Mouse (Mus musculus): ENCODE results near the gene Bms1.
A peak's percentile ranks its signal among the peaks of the same experiment; 100 is the strongest.

Bms1 gene

DNA sequence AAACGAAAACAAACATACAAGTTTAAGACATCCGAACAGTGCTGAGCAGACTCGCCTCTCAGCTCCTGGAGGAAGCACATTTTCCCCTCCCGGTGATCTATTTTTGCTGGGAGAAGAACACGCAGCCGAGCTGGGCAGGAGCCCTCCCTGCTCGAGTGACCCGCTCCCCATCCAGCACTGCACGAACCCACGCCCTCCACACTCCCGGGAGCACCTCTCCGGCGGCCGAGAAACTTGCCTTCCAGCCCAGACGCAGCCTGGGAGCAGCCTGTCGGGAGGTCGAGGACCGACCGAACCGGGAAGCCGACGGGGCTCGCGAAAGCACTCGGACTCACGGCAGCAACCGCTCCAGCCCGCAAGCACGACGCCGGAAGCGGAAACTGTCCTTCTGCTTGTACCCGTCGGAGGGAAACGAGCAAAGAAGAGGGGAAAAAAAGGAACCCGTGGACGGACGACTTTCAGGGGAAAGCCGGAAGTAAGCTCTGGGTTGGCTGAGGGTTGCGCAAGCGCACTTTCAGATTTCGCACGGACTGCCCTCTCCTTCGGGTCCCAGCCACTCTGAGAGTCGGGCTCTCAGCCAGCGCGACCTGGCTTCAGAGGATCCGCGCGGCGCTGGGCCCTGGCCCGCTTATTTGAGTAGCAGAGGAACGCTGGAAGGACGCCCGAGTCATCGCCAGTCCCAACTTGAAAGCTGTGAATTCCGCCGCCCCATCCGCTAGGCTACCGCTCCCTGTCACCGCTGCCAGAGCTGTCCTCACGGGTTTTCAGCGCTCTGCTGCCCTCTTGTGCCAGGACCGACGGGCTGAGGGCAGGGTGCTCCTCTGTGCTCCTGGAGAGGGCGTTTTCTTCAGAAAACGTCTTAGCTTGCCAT lies at the start of gene Bms1:
Gene Bms1, minus strand, starts transcription at position 425 of the 871 bp plus-strand sequence.
- peak; percentile 91 for DNase-seq

- DNase-seq, result no peak
Observed at GRCm38 (mm10) chr6:118462069-118462705, 42.9 kb upstream of the Bms1 start.

DNA sequence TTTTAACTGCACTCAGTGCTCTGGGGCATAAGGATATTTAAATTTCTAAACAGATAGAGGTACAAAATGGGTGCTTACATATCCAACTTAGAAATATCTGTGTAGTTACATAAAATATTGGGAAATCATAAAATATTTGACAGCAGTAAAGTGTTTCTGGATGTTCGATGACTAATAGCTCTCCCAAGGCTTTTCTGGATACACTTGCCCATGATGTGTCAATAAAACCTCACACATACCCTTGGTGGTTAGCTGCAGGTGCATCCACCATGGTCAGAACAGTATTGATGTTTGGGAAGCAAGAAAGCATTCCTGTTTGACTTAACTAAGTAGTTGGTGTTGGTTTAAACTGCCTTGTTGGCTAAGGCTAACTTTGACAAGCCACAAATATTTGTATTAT lies 38.5 kb upstream of the Bms1 start:
- DNase-seq, result no peak

- DNase-seq, result peak; percentile 81 to 83
Observed at GRCm38 (mm10) chr6:118455042-118455631, 35.9 kb upstream of the Bms1 start, which contains the start of gene Zfp248. Zfp248 (minus strand) TSS chr6:118455528.

DNA sequence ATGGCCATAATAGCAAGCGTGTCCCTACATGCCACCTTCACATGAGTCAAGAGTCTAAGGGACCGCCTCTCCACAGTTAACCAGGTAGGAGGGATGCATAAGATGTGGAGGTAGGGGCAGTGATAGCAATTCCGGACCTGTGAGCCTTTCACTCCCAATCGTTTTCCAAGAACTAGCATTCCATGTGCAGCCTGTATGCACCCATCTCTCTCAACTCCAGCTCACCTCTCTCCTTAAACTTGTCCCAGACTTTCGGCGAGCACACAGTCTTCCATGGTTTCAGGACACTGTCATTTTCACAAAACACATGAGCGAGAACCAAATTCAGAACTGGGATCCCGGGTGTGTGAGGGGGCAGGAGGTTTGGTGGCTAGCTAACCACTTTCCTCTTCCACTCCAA lies 35.2 kb upstream of the Bms1 start:
- no peak for DNase-seq

DNA sequence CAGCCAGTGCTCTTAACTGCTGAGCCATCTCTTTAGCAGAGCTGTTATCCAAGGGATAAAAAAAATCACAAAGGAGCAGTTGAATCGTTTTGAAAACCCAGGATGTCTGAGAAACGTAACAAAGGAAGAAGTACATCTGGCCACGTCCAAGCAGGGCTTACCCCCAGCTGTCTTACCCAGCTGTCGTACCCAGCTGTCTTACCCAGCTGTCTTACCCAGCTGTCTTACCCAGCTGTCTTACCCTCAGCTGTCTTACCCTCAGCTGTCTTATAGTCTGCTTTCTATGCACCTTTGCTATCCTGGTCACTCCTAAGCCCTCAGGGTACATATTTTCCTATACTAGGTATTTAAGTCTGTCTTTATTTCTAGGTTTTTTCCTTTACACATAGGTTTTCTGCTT lies 12.2 kb upstream of the Bms1 start:
- DNase-seq, result no peak

- DNase-seq, result no peak
Observed at GRCm38 (mm10) chr6:118426666-118427065, 7.4 kb upstream of the Bms1 start.

GRCm38 (mm10) chr6:118410428-118410827 lies 8.8 kb downstream of the Bms1 start:
- DNase-seq, result no peak

DNA sequence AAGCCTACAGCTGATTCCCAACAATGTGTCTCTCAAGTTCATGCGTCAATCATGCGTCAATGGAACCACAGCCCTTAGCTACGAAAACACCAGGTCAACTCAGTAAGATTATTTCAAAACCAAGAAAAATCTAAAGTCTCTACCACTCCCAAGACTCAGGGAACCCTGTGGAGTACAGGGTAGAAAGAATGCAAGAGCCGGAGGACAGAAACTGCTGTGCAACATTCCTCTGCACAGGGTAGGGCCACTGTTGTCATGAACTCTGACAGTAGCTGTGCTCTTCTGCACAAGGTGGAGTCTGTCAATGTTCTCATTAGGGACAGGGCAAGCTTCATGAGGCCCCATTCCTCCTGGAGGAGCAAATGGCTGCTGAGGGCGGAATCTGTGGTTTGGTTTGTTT lies 10.8 kb downstream of the Bms1 start:
- DNase-seq, result no peak

DNA sequence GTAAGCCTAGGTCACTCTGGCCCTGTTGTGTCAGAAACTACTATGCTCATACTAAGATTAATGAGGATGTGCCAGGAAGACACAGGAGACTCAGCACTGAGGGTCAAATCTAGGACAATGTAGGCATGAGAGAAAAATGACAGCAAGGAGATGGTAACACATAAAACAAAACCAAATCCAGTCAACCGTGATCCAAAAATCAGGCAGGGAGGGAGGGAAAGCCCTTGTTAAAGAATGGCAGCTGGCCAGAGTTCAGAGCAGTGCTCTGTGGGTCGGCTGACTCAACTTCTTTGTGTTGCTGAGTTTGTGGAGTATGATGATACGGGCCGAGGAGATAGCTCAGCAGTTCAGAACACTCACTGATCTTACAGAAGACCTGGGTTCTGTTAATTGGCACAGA lies 12.9 kb downstream of the Bms1 start:
- DNase-seq, result no peak

GRCm38 (mm10) chr6:118390746-118391145 lies 28.5 kb downstream of the Bms1 start:
- DNase-seq, result no peak

DNA sequence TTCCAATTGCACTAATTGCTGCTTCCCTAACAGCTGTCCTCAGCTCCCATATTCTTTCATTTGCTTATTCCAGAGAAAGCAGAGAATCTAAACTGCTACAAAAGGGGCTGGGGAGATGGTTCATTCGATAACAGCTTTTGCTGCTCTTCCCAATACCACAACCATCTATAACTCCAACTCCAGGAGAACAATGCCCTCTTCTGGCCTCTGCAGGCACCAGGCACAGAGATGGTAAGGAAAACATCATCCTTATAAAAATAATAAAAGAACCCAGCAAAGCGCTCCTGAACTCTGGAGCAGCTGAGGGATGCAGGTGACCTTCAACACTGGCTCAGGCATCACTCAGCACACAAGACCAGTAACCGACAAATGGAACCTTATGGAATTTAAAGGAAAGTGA lies 33.3 kb downstream of the Bms1 start:
- no peak for DNase-seq

GRCm38 (mm10) chr6:118381234-118381633 lies 38.0 kb downstream of the Bms1 start:
- DNase-seq, result no peak

DNA sequence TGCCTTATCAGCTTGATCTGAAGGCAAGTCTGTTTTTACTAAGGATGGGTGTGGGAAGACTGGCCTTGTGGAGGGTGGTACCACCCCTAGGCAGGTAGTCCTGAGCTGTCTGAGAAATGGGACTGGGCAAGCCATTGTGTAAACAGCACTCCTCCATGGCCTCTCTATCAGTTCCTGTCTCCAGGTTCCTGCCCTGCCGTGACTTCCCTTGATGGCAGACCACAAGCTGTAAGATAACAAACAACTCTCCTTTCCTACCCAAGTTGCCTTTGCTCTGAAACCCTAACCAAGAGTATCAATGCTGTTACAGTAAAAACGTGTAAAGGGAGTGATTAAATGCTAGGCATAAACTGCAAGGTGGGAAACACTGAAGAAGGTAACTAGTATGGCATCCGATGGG lies 38.6 kb downstream of the Bms1 start:
- DNase-seq, result no peak

DNA sequence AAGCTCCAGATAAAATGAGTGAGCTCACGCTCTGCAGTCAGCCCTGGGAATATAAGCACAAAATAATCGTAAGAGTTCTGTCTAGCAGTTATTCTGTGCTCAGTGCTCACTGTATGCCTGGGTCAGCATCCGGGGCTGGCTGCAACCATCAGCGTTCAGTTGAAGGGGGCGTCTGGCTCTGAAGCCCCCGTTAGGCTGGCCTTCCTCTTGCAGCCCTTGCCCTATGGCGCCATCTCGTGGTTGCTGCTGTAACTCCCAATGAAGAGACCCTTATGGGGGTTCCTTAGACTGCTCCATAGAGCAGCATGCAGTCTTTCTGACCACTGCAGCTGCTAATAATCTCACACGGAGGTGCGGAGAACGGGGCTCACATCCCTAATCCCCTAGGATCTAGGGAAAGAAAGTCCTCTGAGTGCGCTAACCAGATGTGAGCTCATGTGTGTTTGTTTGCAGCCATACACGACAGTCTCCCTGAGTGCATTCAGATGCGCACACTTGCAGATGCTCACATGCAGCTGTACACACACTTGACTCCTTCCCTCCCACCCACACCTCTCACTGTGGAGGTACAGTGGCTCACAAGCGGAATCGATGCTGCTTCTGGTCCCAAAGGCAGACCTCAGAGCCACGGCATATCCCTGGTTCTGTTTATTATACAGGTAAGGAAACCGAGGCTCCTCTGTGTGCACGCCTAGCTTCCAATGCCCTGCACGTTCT lies 39.7 kb downstream of the Bms1 start:
- peak; percentile 54 to 56 for DNase-seq

DNA sequence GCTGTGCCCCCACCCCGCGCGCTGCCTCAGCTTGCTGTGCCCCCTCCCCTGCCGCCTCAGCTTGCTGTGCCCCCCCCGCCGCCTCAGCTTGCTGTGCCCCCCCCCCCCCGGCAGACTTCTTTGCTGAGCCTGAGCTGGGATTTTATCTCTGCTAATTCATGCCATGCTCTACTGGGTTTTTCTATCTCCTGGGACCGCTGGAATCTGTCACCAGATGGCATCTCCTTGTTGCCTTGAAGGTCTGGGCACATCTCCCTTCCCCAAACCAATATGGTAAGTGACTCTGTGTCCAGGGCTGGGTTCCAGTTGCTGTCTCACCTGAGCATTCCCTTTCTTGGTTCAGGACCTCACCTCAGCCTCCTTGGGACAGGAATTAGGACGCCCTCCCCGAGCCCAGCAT lies 41.7 kb downstream of the Bms1 start:
- DNase-seq, result no peak

DNA sequence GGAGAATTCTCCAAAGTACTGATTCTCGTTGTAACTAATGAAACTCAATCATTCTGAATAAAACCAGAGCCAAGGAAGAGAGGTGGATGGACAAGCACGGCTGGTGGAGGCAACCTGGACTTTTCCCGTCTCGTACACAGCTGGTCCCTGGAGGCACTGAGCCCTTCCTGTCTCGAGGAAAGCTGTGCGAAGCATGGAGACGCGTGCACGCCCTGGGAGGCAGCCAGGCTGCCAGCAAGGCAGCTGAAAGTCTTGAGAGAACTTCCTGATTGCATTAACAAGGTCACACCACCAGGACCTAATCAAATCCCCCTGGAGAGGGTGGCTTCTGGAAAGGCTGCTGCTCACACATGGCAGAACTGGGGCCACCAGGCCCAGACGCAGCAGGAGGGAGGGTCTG lies 43.3 kb downstream of the Bms1 start:
- DNase-seq, result no peak

DNA sequence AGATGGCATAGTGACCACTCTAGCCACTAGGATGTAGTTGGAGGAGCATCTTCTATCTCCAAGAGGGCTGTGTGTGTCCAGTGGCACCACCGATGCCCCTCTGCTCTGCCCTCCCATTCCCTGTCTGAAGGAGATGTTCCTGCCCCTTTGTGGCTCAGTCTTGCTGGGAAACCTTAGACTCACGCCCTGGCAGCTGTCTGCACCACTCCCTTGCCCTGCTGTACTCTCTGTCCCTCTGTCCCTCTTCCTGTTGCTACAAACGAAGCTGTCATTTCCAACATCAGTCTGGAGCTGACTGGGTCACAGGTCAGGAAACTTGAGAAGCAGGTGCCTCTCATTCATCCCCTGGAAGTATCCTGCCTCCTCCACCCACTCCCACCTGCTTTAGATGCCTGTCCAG lies 43.8 kb downstream of the Bms1 start:
- no peak for DNase-seq

DNA sequence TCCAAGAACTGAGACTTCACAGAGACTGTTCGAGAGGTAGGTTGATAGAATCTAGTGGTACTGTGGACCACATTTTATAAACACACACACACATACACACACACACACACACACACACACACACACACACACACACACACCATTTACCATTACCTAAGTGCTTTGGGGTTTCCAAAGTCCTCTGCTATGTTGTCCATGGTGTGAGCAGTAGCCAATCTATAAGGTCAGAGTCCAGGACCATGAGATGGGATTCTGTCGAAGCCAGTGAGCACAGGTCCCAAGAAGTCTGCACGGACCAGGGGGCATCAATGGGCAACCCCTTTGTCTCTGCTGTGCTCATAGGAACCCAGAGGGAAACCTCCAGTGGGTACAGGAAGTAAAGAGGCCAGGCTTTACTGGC lies 44.2 kb downstream of the Bms1 start:
- DNase-seq, result no peak

- peak; percentile 29 to 37 for DNase-seq
Observed at GRCm38 (mm10) chr6:118373294-118373693, 46.0 kb downstream of the Bms1 start.

- DNase-seq, result no peak
Observed at GRCm38 (mm10) chr6:118372794-118373193, 46.5 kb downstream of the Bms1 start.

DNA sequence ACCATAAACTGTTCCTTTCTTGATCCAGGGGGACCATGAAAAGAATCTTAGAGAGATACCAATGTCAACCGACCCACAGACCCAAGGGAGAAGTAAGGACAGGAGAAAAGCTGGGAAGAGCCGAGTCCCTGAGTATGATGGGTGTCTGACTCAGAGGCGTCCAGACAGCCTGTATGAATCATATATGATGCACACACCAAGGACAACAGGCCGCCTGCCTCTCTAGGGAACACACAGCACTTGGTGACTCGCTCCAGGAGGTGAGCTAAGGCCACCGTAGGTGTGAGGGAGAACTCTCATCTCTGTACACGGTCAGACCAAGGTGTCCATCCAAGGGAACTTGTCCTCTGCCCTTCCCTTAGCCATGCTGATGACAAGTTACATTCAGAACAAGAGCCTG lies 51.8 kb downstream of the Bms1 start:
- DNase-seq, result no peak

DNA sequence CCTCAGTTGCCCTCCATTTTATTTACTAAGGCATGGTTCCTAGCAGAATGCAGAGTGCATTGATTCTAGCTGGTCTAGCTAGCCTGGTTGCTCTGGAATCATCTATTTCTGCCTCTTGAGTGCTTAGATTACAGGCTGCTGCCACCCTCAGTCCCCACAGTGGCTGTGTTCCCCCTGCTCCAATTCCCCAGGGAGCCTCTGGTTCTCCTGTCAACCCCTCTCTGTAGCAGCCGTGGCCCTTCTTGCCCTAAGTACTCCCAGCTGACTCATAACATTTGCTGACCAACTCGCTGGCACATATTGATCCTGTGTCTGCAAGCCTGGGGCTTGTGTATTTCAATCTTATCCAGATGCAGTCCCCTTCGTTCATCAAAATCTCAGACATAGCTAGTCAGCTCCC lies 53.1 kb downstream of the Bms1 start:
- DNase-seq, result no peak
